Mouse (Mus musculus) frontal cortex, postnatal 36 days (tissue): ENCODE results near the gene Gm5244.

Source experiments
- DNase-seq, 2 experiments: peaks; one replicate each; pipeline ENCODE4 v3.0.0; 2022; ENCODE audit warnings: low spot score in 2 of 2

Gm5244 gene

DNA sequence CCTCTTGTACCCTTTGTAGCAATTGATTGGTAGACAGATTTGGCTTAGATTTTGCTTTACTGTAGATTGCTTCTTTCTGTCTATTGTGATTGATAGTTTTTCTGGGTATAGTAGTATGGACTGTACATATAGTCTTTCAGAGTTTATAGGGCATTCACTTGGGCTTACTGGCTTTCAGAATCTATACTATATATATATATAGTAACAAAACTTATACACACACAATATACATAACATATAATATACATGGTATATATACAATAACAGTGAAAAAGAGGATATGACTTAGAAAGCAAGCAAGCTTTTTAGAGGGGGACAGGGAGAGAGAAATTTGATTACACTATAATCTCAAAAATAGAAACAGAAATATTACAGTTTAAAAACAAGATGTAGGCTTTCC is at the start of gene Gm5244:
Gene Gm5244, plus strand, starts transcription at position 301 of the 400 bp plus-strand sequence.
- DNase-seq, result no peak

DNA sequence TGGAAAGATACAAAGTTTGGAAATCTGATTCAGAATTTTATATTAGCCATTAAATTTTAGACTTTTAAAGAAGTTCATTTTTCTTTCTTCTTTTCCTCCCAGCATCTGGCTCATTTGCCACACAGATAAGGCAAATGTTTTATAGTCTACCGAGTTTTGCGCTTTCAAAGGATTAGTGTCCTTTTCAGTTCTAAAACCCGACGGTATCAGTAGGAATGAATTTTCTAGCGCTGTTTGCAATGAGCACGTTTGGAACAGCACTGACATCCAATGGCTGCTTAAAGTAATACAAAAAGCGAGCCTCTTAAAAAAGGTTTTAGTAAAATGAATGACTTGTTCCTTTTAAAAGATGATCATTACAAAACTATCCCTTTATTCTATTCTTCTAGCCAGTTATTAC is 49.4 kb upstream of the Gm5244 start:
- DNase-seq, result peak in 1 of 2 experiments; percentile 48

DNA sequence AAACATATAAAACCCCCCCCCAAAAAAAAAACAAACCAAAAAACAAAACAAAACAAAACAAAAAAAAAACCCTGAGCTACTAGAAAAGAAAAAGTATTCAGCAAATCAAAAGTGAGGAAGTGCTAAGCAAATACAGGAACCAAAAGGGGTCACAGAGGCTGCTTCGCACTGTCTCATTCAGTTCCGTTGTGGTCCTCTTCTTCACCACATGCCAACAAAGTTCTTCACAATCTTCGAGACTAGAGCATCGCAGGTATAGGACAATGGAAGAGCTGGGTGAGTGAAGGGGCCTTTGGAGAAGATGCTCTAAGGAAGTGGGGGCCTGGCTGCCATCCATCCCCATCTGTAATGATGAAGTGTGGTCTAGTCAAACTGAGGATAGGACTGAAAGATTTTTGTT is 48.1 kb upstream of the Gm5244 start:
- no peak for DNase-seq

DNA sequence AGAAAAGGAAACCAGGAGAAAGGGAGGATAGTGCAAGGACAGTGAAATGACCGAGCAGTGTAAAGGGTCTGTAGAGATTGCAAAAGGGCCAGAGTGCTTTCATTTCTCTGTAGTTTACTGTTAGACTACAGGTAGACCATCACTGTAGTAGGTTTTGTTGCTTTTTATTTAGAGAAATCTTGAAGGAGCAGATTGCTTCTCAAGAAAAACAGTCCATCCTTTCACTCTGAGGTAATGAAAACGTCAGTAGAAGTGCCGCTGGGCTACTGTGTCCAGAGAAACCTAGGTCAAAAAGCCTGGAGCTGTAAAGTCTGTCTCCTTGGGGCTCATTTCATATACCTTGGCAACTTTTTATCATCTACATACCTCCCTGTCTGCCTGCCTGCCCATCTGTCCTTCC is 47.4 kb upstream of the Gm5244 start:
- DNase-seq, result no peak

DNA sequence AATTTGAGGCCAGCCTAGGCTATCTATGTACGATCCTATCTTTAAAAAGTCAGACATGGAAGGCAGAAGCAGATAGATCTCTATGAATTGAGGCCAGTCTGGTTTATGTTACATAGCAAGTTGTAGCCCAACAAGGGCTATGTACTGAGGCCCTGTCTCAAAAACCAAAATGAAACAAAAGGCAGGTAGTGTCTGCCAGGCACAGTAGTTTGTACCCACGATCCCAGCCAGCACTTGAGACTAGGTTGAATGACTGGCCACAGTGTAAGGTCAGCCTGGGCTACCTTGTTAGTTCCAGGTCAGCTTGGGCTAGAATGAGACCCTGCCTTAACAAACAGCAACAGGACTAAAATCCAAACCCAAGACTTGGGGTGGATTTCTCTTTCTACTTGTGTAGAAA is 45.9 kb upstream of the Gm5244 start:
- DNase-seq, result no peak

DNA sequence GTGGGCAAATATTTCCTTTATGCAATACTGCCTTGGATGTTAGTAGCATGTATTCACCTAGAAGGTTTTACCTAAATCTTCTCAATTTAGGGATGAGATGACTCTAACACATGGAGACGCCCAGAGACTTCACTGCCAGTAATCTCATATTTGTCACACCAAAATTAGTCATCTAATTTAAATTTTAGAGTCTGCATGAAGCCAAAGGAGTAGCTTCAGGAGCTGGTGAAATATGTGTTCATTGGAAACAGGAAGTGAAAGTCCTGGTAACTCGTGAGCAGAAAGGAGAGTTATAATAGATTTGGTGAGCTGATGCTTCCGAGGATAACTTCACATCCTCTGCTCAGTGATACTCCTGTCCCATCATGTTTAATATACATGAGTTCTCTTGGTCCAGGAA is 45.4 kb upstream of the Gm5244 start:
- DNase-seq, result no peak

DNA sequence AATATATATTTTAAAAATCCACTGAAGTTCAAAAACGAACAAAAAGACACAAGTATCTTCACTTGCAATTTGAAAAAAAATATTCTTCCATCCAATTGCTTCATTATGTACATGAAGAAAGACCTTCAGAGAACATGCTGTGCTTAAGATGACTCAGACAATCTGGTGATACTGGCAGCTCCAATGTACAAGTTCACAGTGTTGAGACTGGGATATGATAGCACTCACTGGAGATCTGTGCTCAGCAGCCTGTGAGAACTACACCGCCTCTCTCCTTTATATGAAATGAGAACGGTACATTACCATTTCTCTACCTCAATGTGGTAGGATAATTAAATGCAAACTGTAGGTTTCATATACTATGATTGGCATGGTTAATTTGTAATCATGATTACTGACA is 43.7 kb upstream of the Gm5244 start:
- DNase-seq, result peak in 1 of 2 experiments; percentile 58

DNA sequence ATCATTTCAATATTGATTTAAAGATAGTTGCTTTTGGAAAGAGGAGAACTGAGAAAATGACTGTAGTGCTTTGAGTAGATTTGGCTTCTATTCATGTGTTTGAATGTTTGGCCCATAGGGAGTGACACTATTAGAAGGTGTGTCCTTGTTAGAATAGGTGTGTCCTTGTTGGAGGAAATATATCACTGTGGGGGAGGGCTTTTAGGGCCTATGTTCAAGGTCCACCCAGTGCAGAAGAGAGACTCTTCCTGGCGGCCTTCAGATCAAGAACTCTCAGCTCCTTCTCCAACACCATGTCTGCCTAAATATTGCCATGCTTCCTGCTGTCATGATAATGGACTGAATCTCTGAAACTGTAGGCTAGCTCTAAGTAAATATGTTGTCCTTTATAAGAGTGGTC is 42.2 kb upstream of the Gm5244 start:
- DNase-seq, result no peak

DNA sequence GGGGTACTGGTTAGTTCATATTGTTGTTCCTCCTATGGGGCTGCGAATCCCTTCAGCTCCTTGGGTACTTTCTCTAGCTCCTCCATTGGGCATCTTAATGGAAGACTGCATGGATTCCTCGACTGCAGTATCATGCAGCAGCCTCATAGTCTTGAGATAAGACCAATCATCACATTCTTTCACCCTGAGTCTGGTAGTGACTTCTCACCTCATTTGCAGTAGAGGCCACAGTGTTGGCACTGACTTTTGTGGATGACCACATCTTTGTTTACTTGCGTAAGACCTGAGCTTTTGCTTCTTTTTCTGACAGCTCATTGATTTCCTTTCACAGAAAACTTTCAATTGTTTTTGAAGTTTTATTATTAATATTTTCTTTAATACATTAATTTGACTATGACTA is 40.8 kb upstream of the Gm5244 start:
- no peak for DNase-seq

DNA sequence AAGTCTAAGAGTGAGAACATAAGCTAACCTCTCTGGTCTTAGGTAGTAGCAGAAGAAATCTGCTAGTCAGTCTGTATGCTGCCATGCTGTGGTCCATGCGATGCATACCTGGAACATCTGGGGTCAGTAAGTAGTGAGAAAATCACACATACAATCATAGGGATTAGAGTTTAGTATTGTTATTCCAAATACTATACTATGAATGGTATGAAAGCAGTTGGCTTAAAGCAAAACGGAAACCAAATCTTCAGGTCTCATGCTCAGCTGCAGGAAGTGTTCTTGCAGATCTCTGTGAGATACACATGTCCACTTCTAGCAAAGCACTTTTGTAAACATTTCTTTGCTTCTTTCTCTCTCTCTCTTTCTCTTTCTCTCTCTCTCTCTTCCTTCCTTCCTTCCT is 40.3 kb upstream of the Gm5244 start:
- DNase-seq, result no peak

DNA sequence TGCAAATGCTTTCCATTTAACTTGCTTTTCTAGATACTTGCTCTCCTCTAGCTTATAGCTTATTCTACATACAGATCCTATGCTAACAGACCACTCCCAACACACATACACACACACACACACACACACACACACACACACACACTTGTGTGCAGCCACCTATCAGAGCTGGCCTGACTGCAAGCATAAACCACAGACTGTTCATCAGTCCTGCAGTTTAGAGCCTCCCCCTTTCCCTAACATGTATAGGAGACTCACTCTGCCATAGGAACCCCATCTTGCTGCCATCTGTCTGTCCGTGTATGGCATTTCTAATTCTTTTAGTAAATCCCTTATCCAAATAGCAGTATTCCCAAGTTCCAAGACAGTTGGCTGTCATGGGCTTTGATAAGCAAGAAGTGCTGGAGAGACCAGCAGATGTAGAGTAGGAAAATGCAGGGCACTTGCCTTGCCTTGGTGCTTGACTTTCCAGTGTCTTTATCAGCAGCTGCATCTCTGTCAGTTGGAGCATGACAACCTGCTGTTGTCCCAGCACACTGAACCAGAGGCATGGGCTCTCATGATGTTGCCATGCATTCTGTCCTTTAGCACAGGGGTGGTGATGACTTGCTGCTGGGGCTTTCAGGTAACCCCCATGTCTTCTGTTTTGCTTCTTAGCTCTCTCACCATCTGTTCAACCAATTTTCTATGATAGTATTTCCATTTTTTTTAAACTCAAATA is 33.7 kb upstream of the Gm5244 start:
- no peak for DNase-seq

DNA sequence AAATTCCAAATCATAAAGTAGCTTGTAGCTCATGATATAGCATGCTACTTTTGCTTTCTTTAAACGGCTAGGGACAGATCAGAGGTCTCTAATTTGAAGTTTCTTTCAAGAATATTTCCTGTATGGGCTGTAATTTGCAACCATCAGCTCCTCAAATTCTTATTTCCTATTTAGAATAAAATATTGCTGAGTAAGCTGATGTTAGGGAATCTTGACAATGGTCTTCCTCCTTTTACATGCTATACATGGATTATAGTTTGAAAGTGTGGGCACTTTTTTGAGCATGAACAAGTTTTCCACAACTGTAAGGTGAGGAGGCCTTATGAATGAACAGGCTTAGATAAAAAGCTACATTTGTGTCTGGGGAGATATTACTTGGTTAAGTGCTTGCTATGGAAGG is 32.6 kb upstream of the Gm5244 start:
- DNase-seq, result no peak

DNA sequence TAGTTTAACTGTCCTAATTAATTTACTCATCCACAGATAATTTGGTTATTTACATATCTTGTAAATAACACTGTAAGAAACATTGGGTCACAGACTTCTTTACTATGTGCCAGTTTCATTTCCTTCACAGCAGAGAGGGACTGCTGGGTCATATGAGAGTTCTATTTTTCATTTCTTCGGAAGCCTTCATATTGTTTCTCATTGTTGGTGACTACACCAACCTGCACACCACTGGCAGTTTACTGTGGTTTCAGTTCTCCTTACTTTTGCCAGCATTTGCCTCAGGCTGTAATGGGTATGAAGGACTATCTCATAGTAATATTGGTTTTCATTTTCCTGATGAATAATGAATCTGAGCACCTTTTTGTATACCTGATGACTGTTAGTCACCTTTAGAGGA is 28.0 kb upstream of the Gm5244 start:
- no peak for DNase-seq

DNA sequence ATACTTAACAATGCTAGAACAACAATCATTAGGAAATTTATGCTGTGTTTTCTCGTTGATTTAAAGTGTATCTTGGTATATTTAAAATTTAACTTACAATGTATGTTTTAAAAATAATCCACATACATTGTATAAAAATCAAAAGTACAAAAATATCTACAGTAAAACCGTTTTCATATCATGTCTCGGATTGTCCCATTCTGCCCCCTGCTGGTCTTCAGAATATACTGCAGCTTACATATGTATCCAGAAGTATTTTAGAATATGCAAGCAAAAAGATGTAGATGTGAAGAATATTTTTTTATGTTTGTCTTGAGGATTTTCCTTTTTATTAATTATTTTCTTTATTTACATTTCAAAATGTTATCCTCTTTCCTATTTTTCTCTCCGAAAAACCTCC is 26.1 kb upstream of the Gm5244 start:
- DNase-seq, result no peak

DNA sequence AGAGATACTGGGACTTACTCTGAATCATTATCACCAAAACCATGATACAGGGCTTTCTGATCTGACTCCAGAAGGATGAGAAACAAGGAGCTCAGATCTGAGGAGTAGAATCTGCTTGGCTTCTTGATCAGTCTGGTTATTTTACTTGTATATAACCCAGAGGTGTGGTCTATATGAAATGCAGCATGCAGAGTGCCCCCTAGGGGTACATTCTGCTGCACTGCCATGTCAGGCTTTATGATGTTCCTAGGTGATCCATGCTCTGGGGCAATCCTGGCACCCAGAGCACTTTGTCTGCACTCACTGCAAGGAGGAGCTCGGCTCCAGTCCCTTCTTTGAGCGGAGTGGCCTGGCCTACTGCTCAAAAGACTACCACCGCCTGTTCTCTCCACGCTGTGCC is 21.9 kb upstream of the Gm5244 start:
- no peak for DNase-seq

DNA sequence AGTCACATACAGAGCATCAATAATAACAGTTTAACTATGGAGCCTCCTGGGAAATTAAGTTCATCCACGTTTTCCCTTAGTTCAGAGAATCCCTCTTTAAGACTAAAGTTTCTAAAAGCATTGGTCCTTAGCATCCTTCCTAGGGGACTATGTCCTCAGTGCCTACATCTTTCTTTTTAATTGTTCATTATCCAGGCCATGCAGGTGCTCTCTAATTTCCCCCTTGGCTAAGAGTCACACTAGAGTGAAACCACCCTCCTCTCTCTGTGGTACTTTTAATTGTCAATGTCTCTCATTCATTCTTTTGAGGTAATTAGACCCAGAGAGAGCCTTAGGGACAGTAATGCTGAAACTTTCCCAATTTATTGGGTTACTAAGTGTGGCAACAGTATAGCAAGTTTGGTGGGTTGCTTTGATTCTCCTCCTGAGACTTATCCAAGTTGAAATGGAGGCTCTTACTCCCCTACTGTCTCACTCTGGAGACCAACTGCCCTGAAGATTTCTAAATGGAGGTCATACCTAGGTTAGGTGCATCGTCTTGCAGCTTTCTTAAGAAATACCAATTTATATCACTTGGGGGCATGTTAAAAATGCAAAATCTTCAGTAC is 15.6 kb upstream of the Gm5244 start:
- DNase-seq, result no peak

DNA sequence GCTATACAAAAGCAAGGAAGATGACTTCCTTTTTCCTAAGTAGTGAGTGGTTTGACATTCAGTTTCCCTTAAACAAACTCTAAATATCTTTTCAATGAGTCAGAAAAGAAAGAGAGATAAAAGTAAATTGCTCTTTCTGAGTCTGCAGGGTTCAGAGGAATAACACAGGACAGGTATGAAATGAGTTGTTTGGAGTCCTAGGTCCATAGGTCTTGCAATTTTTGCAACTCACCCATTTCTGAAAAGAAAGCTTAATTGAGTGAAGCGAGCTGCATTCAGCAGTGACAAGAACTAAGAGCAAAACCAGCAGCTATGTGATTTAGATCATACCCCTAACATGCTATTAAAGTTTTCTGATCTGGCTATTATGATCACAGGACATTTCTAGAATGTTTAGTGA is 14.9 kb upstream of the Gm5244 start:
- no peak for DNase-seq

DNA sequence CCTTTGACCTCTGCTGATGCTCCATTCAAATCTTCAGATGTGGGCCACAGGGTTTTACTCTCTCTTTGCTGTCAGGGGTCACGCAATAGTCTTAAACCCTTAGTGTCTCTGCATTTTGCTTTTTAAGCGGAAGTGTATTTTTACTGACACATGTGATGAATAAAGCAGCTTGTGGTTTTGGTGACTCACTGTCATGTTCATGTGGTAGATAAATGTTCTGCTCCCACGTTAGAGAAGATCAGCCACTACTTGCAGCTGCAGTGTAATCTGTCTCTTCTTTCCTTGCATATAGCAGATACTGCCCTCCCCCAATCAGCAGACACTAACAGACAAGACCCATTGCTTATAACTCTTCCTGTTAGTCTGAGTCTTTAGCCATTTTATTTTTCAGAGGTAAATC is 12.9 kb upstream of the Gm5244 start:
- DNase-seq, result peak in 1 of 2 experiments; percentile 8

DNA sequence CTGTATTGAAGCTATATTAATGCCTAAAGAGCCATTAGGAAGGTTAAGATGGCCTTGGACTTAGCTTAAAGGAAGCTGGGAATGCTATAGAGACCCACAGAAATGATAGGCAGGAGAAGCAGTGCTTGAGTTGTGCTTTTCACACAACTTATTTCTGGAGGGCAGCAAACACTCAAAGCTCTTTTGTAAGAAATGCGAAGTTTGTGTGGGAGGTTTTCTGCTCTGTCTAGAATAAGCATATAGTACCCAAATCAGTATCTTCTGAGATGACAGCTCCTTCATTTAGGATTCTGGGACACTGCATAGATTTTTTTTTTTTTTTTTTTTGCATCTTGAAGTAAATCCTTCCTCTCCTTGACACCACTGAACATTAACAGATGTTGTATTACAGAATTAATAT is 8.0 kb upstream of the Gm5244 start:
- DNase-seq, result peak in 1 of 2 experiments; percentile 9

DNA sequence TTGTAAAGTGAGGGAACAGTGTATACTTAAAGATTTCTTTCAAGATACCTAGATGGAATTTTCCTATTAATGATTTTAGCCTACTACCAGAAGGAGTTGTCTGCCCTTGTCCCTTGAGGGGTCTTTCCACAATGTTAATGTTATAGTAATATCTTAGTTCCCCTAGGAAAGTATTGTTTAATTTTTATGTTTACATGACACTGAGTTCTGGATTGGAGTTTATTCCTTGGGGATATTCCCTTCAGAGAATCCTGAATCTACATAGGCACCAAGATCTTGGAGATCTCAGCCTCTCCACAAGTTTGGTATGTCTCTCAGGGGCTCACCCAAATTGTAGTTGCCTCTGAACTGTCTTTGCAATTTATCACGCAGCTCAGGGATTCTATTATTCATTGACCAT is 10.5 kb downstream of the Gm5244 start, which contains the start of gene Olfr1444:
Gene Olfr1444, plus strand, starts transcription at position 301 of the 400 bp plus-strand sequence.
- no peak for DNase-seq

DNA sequence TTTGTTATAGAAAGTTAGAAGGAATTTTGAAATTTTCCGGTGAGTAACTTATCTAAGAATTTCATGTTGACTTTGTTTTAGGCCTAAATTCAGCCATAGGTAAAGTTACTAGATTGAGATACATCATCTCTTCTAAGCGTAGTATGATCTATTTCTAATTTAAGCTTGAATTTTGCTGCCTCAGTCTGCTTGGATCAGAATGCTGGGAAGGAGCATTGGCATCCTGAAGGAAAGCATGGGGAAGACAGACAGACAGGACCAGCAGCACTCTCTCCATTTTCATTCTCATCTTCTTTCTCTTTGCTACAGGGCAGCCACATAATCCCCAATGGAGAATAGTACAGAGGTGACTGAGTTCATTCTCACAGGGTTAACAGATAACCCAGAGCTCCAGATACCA is 37.1 kb downstream of the Gm5244 start, which contains the start of gene Olfr1445:
Gene Olfr1445, plus strand, starts transcription at position 301 of the 400 bp plus-strand sequence.
- no peak for DNase-seq

DNA sequence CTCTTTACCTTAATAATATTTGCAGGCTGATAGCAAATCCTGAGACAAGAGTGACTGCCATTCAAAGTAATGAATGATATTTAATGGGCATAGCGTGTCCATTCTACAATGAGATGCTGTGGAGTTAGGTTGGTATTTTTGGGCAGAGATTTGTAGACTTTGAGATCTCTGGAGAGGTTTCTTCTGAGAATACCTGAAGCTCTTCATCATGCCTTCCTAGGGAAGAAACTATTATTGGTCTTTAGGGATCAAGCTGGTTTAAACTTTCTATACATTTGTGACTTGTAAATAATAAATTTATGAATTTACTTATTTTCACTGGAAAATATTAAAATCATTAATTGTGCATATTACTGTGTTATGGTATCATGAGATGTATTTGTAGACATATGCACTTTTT is 46.9 kb downstream of the Gm5244 start, which contains the start of gene Olfr1446:
Gene Olfr1446, minus strand, starts transcription at position 101 of the 400 bp plus-strand sequence.
- no peak for DNase-seq
